Mouse (Mus musculus): ENCODE measurements around the gene Entpd8. TPM values are rescaled to one million over a fixed set of nuclear protein-coding genes. Genes with fewer than 3 reads are reported as not detected.

Gene Entpd8
- polyA plus RNA-seq, 1 experiment from 2014 or later: not detected

- peak overlapping the region; percentile 77; the same call in 1 of the 2 replicates for H3K9ac ChIP-seq (ENCODE audit: low read depth, low read length)
- peaks cover 8% of the 10 kb centered on the region for H3K4me1 ChIP-seq (ENCODE audit: control insufficient read depth, insufficient read depth, low read length)
- H3K27me3 ChIP-seq (ENCODE audit: control insufficient read depth, insufficient read depth, low read length): no peaks in the 10 kb centered on the region
- H3K36me3 ChIP-seq (ENCODE audit: control insufficient read depth, insufficient read depth, low read length): no peaks in the 10 kb centered on the region
- no peaks in the 10 kb centered on the region for H3K9me3 ChIP-seq (replicated peaks; ENCODE audit: control insufficient read depth, low read length)
- peak overlapping the region; percentile 83 for H3K4me2 ChIP-seq
- ATAC-seq (replicated peaks; ENCODE audit: insufficient number of reproducible peaks, low FRiP score, low TSS enrichment): no peak
- H3K27ac ChIP-seq (ENCODE audit: low read depth, low read length): no peak overlapping the region
- H3K4me3 ChIP-seq (ENCODE audit: low read depth, low read length): peak overlapping the region; percentile 70; the same call in 1 of the 2 replicates
- WGBS (ENCODE audit: insufficient replicate concordance): 86% methylated on average over 21 of the region's 21 CpGs
Observed at GRCm38 (mm10) chr2:25055409-25056155, 24.5 kb upstream of the Entpd8 start.

GRCm38 (mm10) chr2:25058926-25059325, 21.2 kb upstream of the Entpd8 start:
- ATAC-seq (replicated peaks; ENCODE audit: insufficient number of reproducible peaks, low FRiP score, low TSS enrichment): no peak
- no peaks in the 10 kb centered on the region for H3K36me3 ChIP-seq (ENCODE audit: control insufficient read depth, insufficient read depth, low read length)
- WGBS (ENCODE audit: insufficient replicate concordance): 79% methylated on average over 7 of the region's 7 CpGs
- H3K4me2 ChIP-seq: no peak overlapping the region
- H3K4me1 ChIP-seq (ENCODE audit: control insufficient read depth, insufficient read depth, low read length): peaks cover 8% of the 10 kb centered on the region
- H3K27ac ChIP-seq (ENCODE audit: low read depth, low read length): no peak overlapping the region
- no peak overlapping the region for H3K9ac ChIP-seq (ENCODE audit: low read depth, low read length)
- H3K9me3 ChIP-seq (replicated peaks; ENCODE audit: control insufficient read depth, low read length): no peaks in the 10 kb centered on the region
- no peaks in the 10 kb centered on the region for H3K27me3 ChIP-seq (ENCODE audit: control insufficient read depth, insufficient read depth, low read length)
- no peak overlapping the region for H3K4me3 ChIP-seq (ENCODE audit: low read depth, low read length)

GRCm38 (mm10) chr2:25063523-25063922, 16.6 kb upstream of the Entpd8 start:
- Histone ChIP-seq H3K4me1 (ENCODE audit: control insufficient read depth, insufficient read depth, low read length) (no peaks in the 10 kb centered on the region), H3K27me3 (ENCODE audit: control insufficient read depth, insufficient read depth, low read length) (no peaks in the 10 kb centered on the region), H3K4me3 (ENCODE audit: low read depth, low read length) (no peak overlapping the region), H3K9me3 (replicated peaks; ENCODE audit: control insufficient read depth, low read length) (no peaks in the 10 kb centered on the region), H3K4me2 (no peak overlapping the region), H3K9ac (ENCODE audit: low read depth, low read length) (no peak overlapping the region), H3K27ac (ENCODE audit: low read depth, low read length) (no peak overlapping the region), H3K36me3 (ENCODE audit: control insufficient read depth, insufficient read depth, low read length) (no peaks in the 10 kb centered on the region)
- no peak for ATAC-seq (replicated peaks; ENCODE audit: insufficient number of reproducible peaks, low FRiP score, low TSS enrichment)
- WGBS (ENCODE audit: insufficient replicate concordance): 90% methylated on average over 5 of the region's 5 CpGs

DNA sequence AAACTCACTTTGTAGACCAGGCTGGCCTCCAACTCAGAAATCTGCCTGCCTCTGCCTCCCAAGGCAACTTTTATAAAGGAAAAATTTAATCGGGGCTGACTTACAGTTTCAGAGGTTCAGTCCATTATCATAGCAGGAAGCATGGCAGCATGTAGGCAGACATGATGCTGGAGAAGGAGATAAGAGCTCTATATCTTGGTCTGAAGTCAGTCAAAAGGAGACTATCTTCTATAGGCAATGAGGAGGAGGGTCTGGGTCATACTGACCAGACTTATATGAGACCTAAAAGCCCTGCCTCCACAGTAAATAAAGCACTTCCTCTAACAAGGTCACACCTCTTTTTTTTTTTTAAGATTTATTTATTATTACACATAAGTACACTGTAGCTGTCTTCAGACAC, 15.8 kb upstream of the Entpd8 start:
- Histone ChIP-seq H3K4me3 (ENCODE audit: low read depth, low read length) (no peak overlapping the region), H3K9me3 (replicated peaks; ENCODE audit: control insufficient read depth, low read length) (no peaks in the 10 kb centered on the region), H3K4me1 (ENCODE audit: control insufficient read depth, insufficient read depth, low read length) (no peaks in the 10 kb centered on the region), H3K27ac (ENCODE audit: low read depth, low read length) (no peak overlapping the region), H3K4me2 (no peak overlapping the region), H3K9ac (ENCODE audit: low read depth, low read length) (no peak overlapping the region), H3K36me3 (ENCODE audit: control insufficient read depth, insufficient read depth, low read length) (no peaks in the 10 kb centered on the region), H3K27me3 (ENCODE audit: control insufficient read depth, insufficient read depth, low read length) (no peaks in the 10 kb centered on the region)
- 75% methylated on average over 1 of the region's 1 CpGs for WGBS (ENCODE audit: insufficient replicate concordance)
- ATAC-seq (replicated peaks; ENCODE audit: insufficient number of reproducible peaks, low FRiP score, low TSS enrichment): no peak

DNA sequence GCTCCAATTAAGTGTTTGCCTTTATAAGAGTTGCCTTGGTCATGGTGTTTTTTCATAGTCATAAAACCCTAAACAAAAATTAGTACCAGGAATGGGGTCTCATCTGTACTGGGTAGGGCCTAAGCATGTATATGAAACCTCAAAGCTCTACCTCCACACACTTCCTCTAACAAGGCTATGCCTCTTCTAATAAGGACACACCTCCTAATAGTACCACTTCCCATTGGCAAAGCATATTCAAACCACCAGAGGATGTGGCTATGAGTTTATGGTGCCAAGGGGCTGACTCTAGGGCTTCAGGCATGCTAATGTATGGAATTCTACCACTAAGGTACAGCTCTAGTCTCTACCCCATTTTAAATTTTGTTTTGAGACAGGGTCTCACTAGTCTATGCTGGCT, 14.6 kb upstream of the Entpd8 start:
- Histone ChIP-seq H3K9me3 (replicated peaks; ENCODE audit: control insufficient read depth, low read length) (no peaks in the 10 kb centered on the region), H3K9ac (ENCODE audit: low read depth, low read length) (no peak overlapping the region), H3K4me3 (ENCODE audit: low read depth, low read length) (no peak overlapping the region), H3K4me1 (ENCODE audit: control insufficient read depth, insufficient read depth, low read length) (no peaks in the 10 kb centered on the region), H3K27ac (ENCODE audit: low read depth, low read length) (no peak overlapping the region), H3K36me3 (ENCODE audit: control insufficient read depth, insufficient read depth, low read length) (no peaks in the 10 kb centered on the region), H3K4me2 (no peak overlapping the region), H3K27me3 (ENCODE audit: control insufficient read depth, insufficient read depth, low read length) (no peaks in the 10 kb centered on the region)
- ATAC-seq (replicated peaks; ENCODE audit: insufficient number of reproducible peaks, low FRiP score, low TSS enrichment): no peak

- WGBS (ENCODE audit: insufficient replicate concordance): 75% methylated on average over 4 of the region's 4 CpGs
- ATAC-seq (replicated peaks; ENCODE audit: insufficient number of reproducible peaks, low FRiP score, low TSS enrichment): no peak
- no peaks in the 10 kb centered on the region for H3K36me3 ChIP-seq (ENCODE audit: control insufficient read depth, insufficient read depth, low read length)
Observed at GRCm38 (mm10) chr2:25066552-25066951, 13.6 kb upstream of the Entpd8 start.

GRCm38 (mm10) chr2:25069537-25069936, 10.6 kb upstream of the Entpd8 start:
- Histone ChIP-seq H3K4me3 (ENCODE audit: low read depth, low read length) (no peak overlapping the region), H3K27ac (ENCODE audit: low read depth, low read length) (no peak overlapping the region), H3K9me3 (replicated peaks; ENCODE audit: control insufficient read depth, low read length) (no peaks in the 10 kb centered on the region), H3K9ac (ENCODE audit: low read depth, low read length) (no peak overlapping the region), H3K4me1 (ENCODE audit: control insufficient read depth, insufficient read depth, low read length) (no peaks in the 10 kb centered on the region), H3K36me3 (ENCODE audit: control insufficient read depth, insufficient read depth, low read length) (no peaks in the 10 kb centered on the region), H3K27me3 (ENCODE audit: control insufficient read depth, insufficient read depth, low read length) (no peaks in the 10 kb centered on the region), H3K4me2 (no peak overlapping the region)
- no peak for ATAC-seq (replicated peaks; ENCODE audit: insufficient number of reproducible peaks, low FRiP score, low TSS enrichment)
- 75% methylated on average over 4 of the region's 4 CpGs for WGBS (ENCODE audit: insufficient replicate concordance)

More at GRCm38 (mm10) chr2:25066552-25066951, 13.6 kb upstream of the Entpd8 start:
- H3K9ac ChIP-seq (ENCODE audit: low read depth, low read length): no peak overlapping the region
- no peaks in the 10 kb centered on the region for H3K4me1 ChIP-seq (ENCODE audit: control insufficient read depth, insufficient read depth, low read length)
- H3K9me3 ChIP-seq (replicated peaks; ENCODE audit: control insufficient read depth, low read length): no peaks in the 10 kb centered on the region
- H3K27ac ChIP-seq (ENCODE audit: low read depth, low read length): no peak overlapping the region
- H3K4me3 ChIP-seq (ENCODE audit: low read depth, low read length): no peak overlapping the region
- H3K4me2 ChIP-seq: no peak overlapping the region
- H3K27me3 ChIP-seq (ENCODE audit: control insufficient read depth, insufficient read depth, low read length): no peaks in the 10 kb centered on the region

DNA sequence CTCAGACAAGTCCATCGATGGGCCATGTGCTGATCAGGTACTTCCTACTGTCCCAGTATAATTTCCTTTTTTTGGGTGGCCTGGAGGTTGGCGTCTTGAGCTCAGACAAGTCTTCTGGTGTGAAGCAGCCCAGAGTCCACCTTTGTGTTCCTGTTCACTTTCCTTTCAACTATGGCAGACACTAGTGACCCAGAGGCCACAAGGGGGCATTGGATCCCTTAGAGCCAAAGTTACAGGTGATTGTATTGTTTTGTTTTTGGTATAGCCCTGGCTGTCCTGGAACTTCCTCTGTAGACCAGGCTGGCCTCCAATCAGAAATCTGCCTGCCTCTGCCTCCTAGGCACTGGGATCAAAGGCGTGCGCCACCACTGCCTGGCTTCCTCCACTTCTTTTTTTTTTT, 7.7 kb upstream of the Entpd8 start:
- Histone ChIP-seq H3K4me2 (no peak overlapping the region), H3K27me3 (ENCODE audit: control insufficient read depth, insufficient read depth, low read length) (no peaks in the 10 kb centered on the region), H3K27ac (ENCODE audit: low read depth, low read length) (no peak overlapping the region), H3K9ac (ENCODE audit: low read depth, low read length) (no peak overlapping the region), H3K9me3 (replicated peaks; ENCODE audit: control insufficient read depth, low read length) (no peaks in the 10 kb centered on the region), H3K4me1 (ENCODE audit: control insufficient read depth, insufficient read depth, low read length) (no peaks in the 10 kb centered on the region), H3K4me3 (ENCODE audit: low read depth, low read length) (no peak overlapping the region), H3K36me3 (ENCODE audit: control insufficient read depth, insufficient read depth, low read length) (no peaks in the 10 kb centered on the region)
- 90% methylated on average over 4 of the region's 4 CpGs for WGBS (ENCODE audit: insufficient replicate concordance)
- no peak for ATAC-seq (replicated peaks; ENCODE audit: insufficient number of reproducible peaks, low FRiP score, low TSS enrichment)

- H3K4me2 ChIP-seq: no peak overlapping the region
- H3K36me3 ChIP-seq (ENCODE audit: control insufficient read depth, insufficient read depth, low read length): no peaks in the 10 kb centered on the region
- no peaks in the 10 kb centered on the region for H3K27me3 ChIP-seq (ENCODE audit: control insufficient read depth, insufficient read depth, low read length)
- no peaks in the 10 kb centered on the region for H3K9me3 ChIP-seq (replicated peaks; ENCODE audit: control insufficient read depth, low read length)
- no peak for ATAC-seq (replicated peaks; ENCODE audit: insufficient number of reproducible peaks, low FRiP score, low TSS enrichment)
- no peaks in the 10 kb centered on the region for H3K4me1 ChIP-seq (ENCODE audit: control insufficient read depth, insufficient read depth, low read length)
- 72% methylated on average over 4 of the region's 4 CpGs for WGBS (ENCODE audit: insufficient replicate concordance)
- no peak overlapping the region for H3K9ac ChIP-seq (ENCODE audit: low read depth, low read length)
- H3K27ac ChIP-seq (ENCODE audit: low read depth, low read length): no peak overlapping the region
- no peak overlapping the region for H3K4me3 ChIP-seq (ENCODE audit: low read depth, low read length)
Observed at GRCm38 (mm10) chr2:25075506-25075905, 4.6 kb upstream of the Entpd8 start.

Data from heart, embryonic 11.5 days (tissue).